Comparison of ENCODE assay signal across 9 mouse cellular contexts in genomic region chr8:84775621-84776113, GRCm38 (mm10). TPM values are rescaled to one million over a fixed set of nuclear protein-coding genes. Genes with fewer than 3 reads are reported as not detected.
A peak's percentile ranks its signal among the peaks of the same experiment; 100 is the strongest.
DNase-seq lines count a peak whose midpoint lies in the region; ATAC-seq and TF ChIP-seq lines count a peak whose summit lies in the region.
"Had no signal": no experiment of that assay in that cellular context is flagged by ENCODE, and none has a peak within 500 bp of the region (broad histone marks: within the 10 kb centered on the region; RNA-seq: fewer than 3 reads in every experiment).

No protein-coding gene starts in this region.

- H3K9me3 ChIP-seq in heart, embryonic 12.5 days (replicated peaks): no peaks in the 10 kb centered on the region
- H3K9me3 ChIP-seq in embryonic facial prominence, embryonic 15.5 days (replicated peaks): no peaks in the 10 kb centered on the region

- no peak for ATAC-seq in heart, embryonic 12.5 days (ENCODE audit: insufficient number of reproducible peaks, low FRiP score)
- ATAC-seq in embryonic facial prominence, embryonic 15.5 days (ENCODE audit: insufficient number of reproducible peaks, low FRiP score, low TSS enrichment, low read depth): no peak
- ATAC-seq in megakaryocyte, adult 5-6 weeks (ENCODE audit: poor library complexity, severe bottlenecking): peak; percentile 19; the same call in 1 of the 2 replicates
- ATAC-seq in inflammation-experienced regulatory T-cells, adult 6 months: no peak

- DNase-seq in heart, adult 8-10 months (ENCODE audit: low spot score): no peak
- DNase-seq in urinary bladder, postnatal 25 days (ENCODE audit: low spot score): no peak
- no peak for DNase-seq in urinary bladder, adult 2 months (ENCODE audit: low spot score)

- H3K27ac ChIP-seq in heart, embryonic 12.5 days (ENCODE audit: poor library complexity, severe bottlenecking): peak overlapping the region; percentile 23; the same call in 1 of the 2 replicates
- peak overlapping the region; percentile 91 for H3K27ac ChIP-seq in embryonic facial prominence, embryonic 15.5 days (replicated peaks)
- H3K27ac ChIP-seq: liver, embryonic 14.5 days had no signal

- peaks cover 98% of the 10 kb centered on the region for H3K79me2 ChIP-seq in C2C12 (ENCODE audit: control insufficient read depth, insufficient read depth)

- WGBS in heart, embryonic 12.5 days: 15% methylated on average over 7 of the region's 7 CpGs
- WGBS in embryonic facial prominence, embryonic 15.5 days: 26% methylated on average over 7 of the region's 7 CpGs

- H3K9ac ChIP-seq in heart, embryonic 12.5 days: peak overlapping the region; percentile 50; the same call in 1 of the 2 replicates
- H3K9ac ChIP-seq in embryonic facial prominence, embryonic 15.5 days: no peak overlapping the region
- H3K9ac ChIP-seq: liver, embryonic 14.5 days had no signal

- TF ChIP-seq CTCF in C2C12 (IDR thresholded peaks at IDR 0.05; ENCODE audit: control insufficient read depth, insufficient read depth, insufficient read length): no peak

- H3K4me1 ChIP-seq in heart, embryonic 12.5 days (replicated peaks): peaks cover 60% of the 10 kb centered on the region
- peaks cover 80% of the 10 kb centered on the region for H3K4me1 ChIP-seq in embryonic facial prominence, embryonic 15.5 days

- H3K27me3 ChIP-seq in heart, embryonic 12.5 days (replicated peaks): peaks cover 97% of the 10 kb centered on the region
- no peaks in the 10 kb centered on the region for H3K27me3 ChIP-seq in C2C12 (ENCODE audit: control insufficient read depth, insufficient read depth, insufficient read length)
- H3K27me3 ChIP-seq in embryonic facial prominence, embryonic 15.5 days: peaks cover 8% of the 10 kb centered on the region; the same call in 1 of the 2 replicates

- H3K79me3 ChIP-seq in C2C12 (ENCODE audit: low read depth): peaks cover 44% of the 10 kb centered on the region

- peak overlapping the region; percentile 66; the same call in 1 of the 2 replicates for H3K4me2 ChIP-seq in heart, embryonic 12.5 days
- H3K4me2 ChIP-seq in embryonic facial prominence, embryonic 15.5 days (replicated peaks): peak overlapping the region; percentile 50

- peak overlapping the region; percentile 45 for H3ac ChIP-seq in C2C12 (ENCODE audit: control insufficient read depth, insufficient read length, low read depth)

- H3K36me3 ChIP-seq in heart, embryonic 12.5 days: no peaks in the 10 kb centered on the region
- H3K36me3 ChIP-seq in C2C12 (ENCODE audit: control insufficient read depth, insufficient read depth): peaks cover 8% of the 10 kb centered on the region
- no peaks in the 10 kb centered on the region; the same call in 1 of the 2 replicates for H3K36me3 ChIP-seq in embryonic facial prominence, embryonic 15.5 days

- 0 out of 2 replicates have a peak overlapping the region, but pooled peaks have one; percentile 1 for H3K4me3 ChIP-seq in heart, embryonic 12.5 days
- no peak overlapping the region for H3K4me3 ChIP-seq in C2C12 (ENCODE audit: insufficient read depth, poor library complexity, severe bottlenecking)
- H3K4me3 ChIP-seq in embryonic facial prominence, embryonic 15.5 days (replicated peaks): 0 out of 2 replicates have a peak overlapping the region, but pooled peaks have one; percentile 32

TF ChIP-seq in C2C12, 6 proteins besides CTCF, POLR2A, EP300 and RAD21:
- TF ChIP-seq CEBPB (IDR thresholded peaks at IDR 0.05; ENCODE audit: low read depth) (no peak), FOSL1 (IDR thresholded peaks at IDR 0.05; ENCODE audit: insufficient read depth, low read length, poor library complexity, severe bottlenecking) (no peak), USF1 (IDR thresholded peaks at IDR 0.05; ENCODE audit: low read depth) (no peak), MAX (IDR thresholded peaks at IDR 0.05) (no peak), MYOG (IDR thresholded peaks at IDR 0.05; ENCODE audit: control insufficient read depth, extremely low read depth, insufficient read length) (no peak), MYOD1 (IDR thresholded peaks at IDR 0.05; ENCODE audit: control insufficient read depth, insufficient read length, low read depth) (no peak)

RNA-seq across cellular contexts. Expression of gene Nfix, which starts 24.5 kb away (rescaled TPM):
- 9.2 and 10.9 TPM in 2 replicates for polyA plus RNA-seq in heart, embryonic 12.5 days (2016; fragmentation: Nextera tagmentation; extraction: Ambion mirVana)
- total RNA-seq in heart, adult 8-10 months (2022): 100 to 1,000 TPM; 288 to 356 (median 295) TPM
- polyA plus RNA-seq in C2C12 (2012; fragmentation: generic; extraction: Trizol): 50.7 TPM
- 61.4 and 62.0 TPM in 2 replicates for polyA plus RNA-seq in embryonic facial prominence, embryonic 15.5 days (2015; fragmentation: Nextera tagmentation; extraction: Ambion mirVana)
- total RNA-seq in megakaryocyte, adult 5-6 weeks (2015): 23.8 and 26.9 TPM in 2 replicates
- total RNA-seq in megakaryocyte, adult 5-6 weeks (2017): 7.7 and 17.0 TPM in 2 replicates
- 1 to 10 TPM in 2 of 3 experiments, under 1 TPM in 1; 0.92 to 6.3 (median 3.1) TPM for polyA plus RNA-seq in inflammation-experienced regulatory T-cells, adult 6 months (2017; shearing (Covaris generic))
- polyA plus RNA-seq in urinary bladder, adult 2 months (2012; rRNA removed): 21.7 and 77.0 TPM in 2 replicates

RNA-seq across cellular contexts. Expression of gene Dand5, which starts 47.0 kb away (rescaled TPM):
- 4.6 and 6.2 TPM in 2 replicates for polyA plus RNA-seq in heart, embryonic 12.5 days (2016; fragmentation: Nextera tagmentation; extraction: Ambion mirVana)
- 10 to 100 TPM; 10.3 to 13.2 (median 12.0) TPM for total RNA-seq in heart, adult 8-10 months (2022)
- 2.4 TPM for polyA plus RNA-seq in C2C12 (2012; fragmentation: generic; extraction: Trizol)
- polyA plus RNA-seq in embryonic facial prominence, embryonic 15.5 days (2015; fragmentation: Nextera tagmentation; extraction: Ambion mirVana): 8.4 and 8.9 TPM in 2 replicates
- total RNA-seq in megakaryocyte, adult 5-6 weeks (2015): 1.4 and 2.6 TPM in 2 replicates
- total RNA-seq in megakaryocyte, adult 5-6 weeks (2017): 0.28 and 4.4 TPM in 2 replicates
- 1 to 10 TPM; 4.7 to 5.6 (median 5.4) TPM for polyA plus RNA-seq in inflammation-experienced regulatory T-cells, adult 6 months (2017; shearing (Covaris generic))
- 4.7 and 4.8 TPM in 2 replicates for polyA plus RNA-seq in urinary bladder, adult 2 months (2012; rRNA removed)

RNA-seq across cellular contexts. Expression of gene G430095P16Rik, which starts 52.9 kb away (rescaled TPM):
- 5.4 and 6.9 TPM in 2 replicates for polyA plus RNA-seq in heart, embryonic 12.5 days (2016; fragmentation: Nextera tagmentation; extraction: Ambion mirVana)
- under 1 TPM in 1 of 4 experiments, not detected in 3; 0.66 TPM for total RNA-seq in heart, adult 8-10 months (2022)
- polyA plus RNA-seq in C2C12 (2012; fragmentation: generic; extraction: Trizol): 2.9 TPM
- polyA plus RNA-seq in embryonic facial prominence, embryonic 15.5 days (2015; fragmentation: Nextera tagmentation; extraction: Ambion mirVana): 4.2 and 4.9 TPM in 2 replicates
- total RNA-seq in megakaryocyte, adult 5-6 weeks (2015): 40.4 and 45.2 TPM in 2 replicates
- 20.6 and 25.5 TPM in 2 replicates for total RNA-seq in megakaryocyte, adult 5-6 weeks (2017)
- polyA plus RNA-seq in inflammation-experienced regulatory T-cells, adult 6 months (2017; shearing (Covaris generic)): 10 to 100 TPM; 11.7 to 25.0 (median 21.7) TPM
- polyA plus RNA-seq in urinary bladder, adult 2 months (2012; rRNA removed): 1.0 and 1.2 TPM in 2 replicates

RNA-seq across cellular contexts. Expression of gene Gadd45gip1, which starts 55.7 kb away (rescaled TPM):
- polyA plus RNA-seq in heart, embryonic 12.5 days (2016; fragmentation: Nextera tagmentation; extraction: Ambion mirVana): 50.9 and 52.1 TPM in 2 replicates
- total RNA-seq in heart, adult 8-10 months (2022): 10 to 100 TPM; 31.0 to 34.9 (median 33.1) TPM
- polyA plus RNA-seq in C2C12 (2012; fragmentation: generic; extraction: Trizol): 32.5 TPM
- 46.5 TPM in 2 replicates for polyA plus RNA-seq in embryonic facial prominence, embryonic 15.5 days (2015; fragmentation: Nextera tagmentation; extraction: Ambion mirVana)
- 6.3 and 6.6 TPM in 2 replicates for total RNA-seq in megakaryocyte, adult 5-6 weeks (2015)
- total RNA-seq in megakaryocyte, adult 5-6 weeks (2017): 13.9 and 20.5 TPM in 2 replicates
- polyA plus RNA-seq in inflammation-experienced regulatory T-cells, adult 6 months (2017; shearing (Covaris generic)): 10 to 100 TPM; 14.6 to 16.7 (median 16.1) TPM
- polyA plus RNA-seq in urinary bladder, adult 2 months (2012; rRNA removed): 22.0 and 22.2 TPM in 2 replicates
